Mouse (Mus musculus): Measurements from ENCODE around the gene Tmprss3.

The Tmprss3 gene

DNA sequence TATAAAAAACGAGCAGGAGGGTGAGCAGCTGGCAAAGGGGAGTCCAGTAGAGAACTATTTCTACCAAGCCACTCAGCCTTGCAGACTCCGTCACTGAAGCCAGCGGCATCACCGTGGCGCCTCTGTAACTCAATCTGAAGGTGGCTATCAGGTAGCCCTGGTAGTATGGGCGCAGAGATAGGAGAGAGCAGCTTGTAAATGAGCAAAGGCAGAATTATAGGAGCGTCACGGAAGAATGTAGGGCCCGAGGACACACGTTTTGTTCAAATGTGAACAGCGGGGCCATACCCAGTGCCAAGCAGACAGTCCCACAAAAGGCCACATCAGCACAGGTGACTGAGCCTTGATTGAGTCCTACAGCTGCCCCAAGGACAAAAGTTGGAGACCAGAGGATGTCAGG is at the start of gene Tmprss3:
Gene Tmprss3 (minus strand): TSS at position 101 of the 400 bp plus-strand sequence.
- DNase-seq, result no peak

DNA sequence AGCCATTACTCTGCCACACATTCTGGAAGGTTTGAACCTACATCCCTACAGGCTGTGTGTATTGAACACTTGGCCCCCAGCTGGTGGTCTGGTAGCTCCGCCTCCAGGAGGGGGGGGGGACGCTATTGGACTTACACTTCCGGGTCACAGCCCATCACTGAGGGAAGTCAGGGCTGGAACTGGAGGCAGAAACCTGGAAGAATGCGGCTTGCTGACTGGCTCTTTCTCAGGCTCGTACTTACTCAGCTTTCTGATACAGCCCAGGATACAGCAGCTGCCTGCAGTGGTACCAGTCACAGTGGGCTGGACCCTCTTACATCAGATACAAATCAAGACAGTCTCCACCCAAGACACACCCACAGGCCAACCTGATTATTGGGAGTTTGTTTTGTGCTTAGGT is 48.4 kb upstream of the Tmprss3 start:
- DNase-seq, result no peak

DNA sequence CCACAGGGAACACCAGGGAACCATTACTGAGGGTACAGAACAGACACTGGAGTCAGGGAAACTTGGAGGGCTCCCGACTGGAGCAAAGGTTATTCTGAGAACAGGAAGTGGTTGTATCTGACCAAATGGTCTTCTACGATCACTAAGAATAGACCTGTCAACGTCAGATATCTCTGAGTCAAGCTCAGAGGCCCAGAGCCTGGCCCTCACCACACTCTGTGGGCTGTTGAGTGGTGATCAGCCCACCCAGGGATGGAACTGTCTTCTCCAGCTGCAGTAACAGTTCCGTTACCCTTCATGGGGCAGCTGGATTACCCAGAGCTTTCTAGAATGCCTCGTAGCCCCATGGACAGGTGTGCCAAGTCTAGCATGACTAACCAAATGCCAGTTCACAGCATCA is 46.5 kb upstream of the Tmprss3 start:
- DNase-seq, result no peak

DNA sequence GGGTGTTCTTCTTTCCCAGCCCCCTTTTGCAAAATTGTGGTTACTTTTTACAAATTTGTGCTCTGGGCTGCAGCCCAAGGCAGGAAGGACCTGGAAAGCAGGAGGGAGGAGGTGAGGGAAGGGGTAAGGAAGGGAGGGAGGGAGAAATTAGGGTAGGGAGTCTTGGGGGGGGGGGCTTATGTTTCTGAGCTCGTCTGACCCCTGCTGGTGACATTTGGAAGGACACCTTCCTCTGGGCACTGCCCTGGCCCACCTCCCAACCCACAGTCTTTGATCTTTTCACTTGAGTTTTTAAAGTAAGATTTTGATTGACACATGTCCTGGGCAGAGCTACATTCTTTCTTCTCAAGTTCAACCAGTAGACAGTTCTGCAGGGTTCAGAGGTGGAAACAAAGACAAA is 44.0 kb upstream of the Tmprss3 start:
- peak; percentile 51 to 57 for DNase-seq

DNA sequence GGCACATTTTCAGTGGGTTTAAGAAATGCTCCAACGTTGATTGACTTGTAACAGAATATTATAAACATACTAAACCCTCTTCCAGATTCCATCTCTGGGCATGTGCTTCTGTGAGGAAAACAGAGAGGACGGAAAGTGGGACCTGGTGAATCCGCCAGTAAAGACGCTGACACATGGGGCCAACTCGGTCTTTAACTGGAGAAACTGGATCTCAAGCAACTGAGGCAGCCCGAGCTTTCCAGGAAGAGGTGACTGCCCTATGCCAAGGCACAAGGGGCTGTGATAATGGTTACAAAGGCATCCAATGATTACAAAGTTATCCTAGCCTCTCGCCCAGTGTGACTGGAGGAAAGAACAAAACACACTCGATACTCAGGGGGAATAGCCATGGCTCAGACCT is 42.4 kb upstream of the Tmprss3 start:
- no peak for DNase-seq

DNA sequence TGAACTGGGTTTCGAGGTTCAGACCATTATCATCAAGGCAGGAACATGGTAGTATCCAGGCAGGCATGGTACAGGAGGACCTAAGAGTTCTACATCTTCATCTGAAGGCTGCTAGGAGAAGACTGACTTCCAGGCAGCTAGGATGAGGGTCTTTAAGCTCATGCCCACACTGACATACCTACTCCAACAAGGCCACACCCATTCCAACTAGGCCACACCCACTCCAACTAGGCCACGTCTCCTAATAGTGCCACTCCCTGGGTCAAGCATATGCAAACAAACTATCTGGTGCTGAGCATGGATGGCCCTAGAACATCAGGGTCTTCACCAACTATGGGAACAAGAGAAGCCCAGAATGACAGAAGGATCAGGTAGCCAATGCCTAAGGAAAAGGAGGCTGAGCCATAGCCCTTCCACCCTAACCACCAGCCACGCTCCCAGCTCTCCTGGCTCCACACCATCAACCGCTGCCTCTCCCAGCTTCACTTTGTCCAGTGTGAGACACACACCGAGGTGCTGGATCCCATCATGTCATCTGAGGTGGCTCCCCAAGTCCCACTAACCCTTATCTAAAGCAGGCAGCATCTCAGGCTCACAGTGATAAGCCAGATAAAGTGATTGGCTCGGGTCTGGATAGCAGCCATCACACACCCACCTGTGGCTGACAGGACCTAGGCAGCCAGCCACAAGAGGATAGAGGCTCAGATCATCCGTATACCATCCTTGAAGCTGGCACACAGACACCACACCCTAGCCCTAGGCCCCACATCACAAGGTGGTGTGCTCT is 39.6 kb upstream of the Tmprss3 start:
- DNase-seq, result no peak

DNA sequence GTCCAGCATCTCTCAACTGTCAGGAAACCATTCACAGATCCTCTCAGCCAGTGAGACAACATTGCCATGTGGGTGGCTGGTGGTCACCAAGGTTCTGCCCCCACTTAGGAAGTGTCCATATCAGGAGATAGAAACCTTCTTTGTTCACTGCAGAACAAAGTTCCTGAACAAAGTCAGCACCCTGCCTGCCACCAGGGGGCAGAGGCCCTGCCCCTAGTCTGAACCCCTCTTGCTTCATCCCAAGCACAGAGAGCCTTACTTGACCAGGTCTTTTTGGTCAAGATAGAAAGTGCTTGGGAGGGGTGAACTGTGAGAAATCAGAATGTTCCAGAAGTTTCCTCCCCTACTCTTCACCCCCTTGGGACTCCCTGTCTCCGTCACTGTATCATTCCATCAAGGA is 37.1 kb upstream of the Tmprss3 start:
- DNase-seq, result no peak

DNA sequence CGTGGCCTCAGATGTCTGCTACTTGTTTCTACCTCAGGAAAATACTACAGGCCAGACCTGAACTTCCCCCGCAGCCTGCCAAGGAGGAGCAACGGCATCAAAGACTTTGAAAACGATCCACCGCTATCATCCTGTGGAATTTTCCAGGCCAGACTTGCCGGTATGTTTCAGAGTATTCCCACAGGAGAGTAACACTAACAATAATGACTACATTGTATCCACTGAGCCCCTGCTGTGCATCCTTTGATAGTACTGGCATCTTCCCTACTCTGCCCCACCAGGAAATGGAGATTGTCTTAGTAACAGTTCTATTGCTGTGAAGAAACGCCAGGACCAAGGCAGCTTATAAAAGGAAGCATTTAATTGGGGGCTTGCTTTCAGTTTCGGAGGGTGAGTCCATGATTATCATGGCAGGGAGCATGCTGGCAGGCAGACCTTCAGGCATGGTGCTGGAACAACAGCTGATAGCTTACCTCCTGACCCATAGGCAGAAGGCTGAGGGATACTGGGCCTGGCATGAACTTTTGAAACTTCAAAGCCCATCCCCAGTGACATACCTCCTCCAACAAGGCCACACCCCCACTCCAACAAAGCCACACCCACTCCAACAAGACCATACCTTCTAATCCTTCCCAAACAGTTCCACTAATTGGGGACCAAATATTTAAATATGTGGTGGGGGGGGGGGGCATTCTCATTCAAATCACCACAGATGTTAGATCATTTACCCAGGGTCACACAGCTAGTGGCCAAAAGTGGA is 33.7 kb upstream of the Tmprss3 start:
- no peak for DNase-seq

DNA sequence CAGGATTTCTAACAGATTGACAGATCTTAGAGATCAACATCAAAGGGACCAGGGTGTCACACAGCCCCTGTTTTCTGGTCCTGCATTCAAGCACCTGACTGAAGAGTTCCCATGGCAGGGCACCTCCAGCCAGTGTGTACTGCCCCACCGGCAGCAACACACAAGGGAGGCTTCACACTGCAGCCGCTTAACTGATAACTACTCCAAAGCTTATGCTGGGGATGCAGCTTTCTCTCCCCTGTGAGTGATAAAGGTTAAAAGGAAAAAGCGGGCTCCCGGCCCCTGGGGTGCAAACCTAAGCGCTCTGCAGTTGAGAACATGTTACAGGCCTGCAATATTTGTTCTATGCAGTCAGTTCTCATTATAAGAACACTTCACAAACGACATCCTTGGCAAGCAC is 33.0 kb upstream of the Tmprss3 start:
- DNase-seq, result no peak

DNA sequence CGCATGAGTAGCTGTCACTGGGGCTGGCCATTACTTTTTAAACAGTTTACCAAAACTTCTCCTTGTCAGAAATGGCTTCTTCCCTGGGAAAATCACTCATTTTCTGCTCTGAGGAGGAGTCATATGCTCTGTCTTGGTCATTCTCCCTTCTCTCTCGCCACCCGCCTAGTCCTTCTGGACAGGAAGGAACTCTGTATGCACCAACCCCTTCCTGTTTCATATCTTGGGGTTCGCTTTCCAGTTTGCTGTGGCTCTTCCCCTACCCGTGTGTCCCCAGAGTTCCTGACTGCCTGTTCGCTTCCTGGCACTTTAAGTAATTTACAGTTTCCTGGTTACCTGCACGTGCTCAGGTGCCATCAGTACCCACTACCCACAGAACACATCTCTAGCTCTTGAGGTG is 28.2 kb upstream of the Tmprss3 start:
- DNase-seq, result no peak

DNA sequence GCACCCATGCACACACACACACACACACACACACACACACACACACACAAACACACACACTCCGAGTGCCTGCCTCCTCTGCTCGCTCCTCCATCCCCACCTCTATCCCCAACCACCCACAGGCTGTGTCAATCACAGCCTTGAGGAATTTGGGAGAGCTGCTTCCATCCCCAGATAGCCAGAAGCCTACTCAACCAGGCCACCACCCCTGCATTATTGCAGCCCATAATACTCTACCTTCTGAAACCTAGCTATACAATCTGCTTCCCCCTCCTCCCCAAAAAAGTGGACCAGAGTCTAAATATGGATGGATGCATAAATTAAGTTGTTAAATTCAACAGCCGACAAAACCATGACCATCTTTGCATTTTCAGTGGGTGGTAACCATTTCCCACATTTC is 27.6 kb upstream of the Tmprss3 start:
- no peak for DNase-seq

DNA sequence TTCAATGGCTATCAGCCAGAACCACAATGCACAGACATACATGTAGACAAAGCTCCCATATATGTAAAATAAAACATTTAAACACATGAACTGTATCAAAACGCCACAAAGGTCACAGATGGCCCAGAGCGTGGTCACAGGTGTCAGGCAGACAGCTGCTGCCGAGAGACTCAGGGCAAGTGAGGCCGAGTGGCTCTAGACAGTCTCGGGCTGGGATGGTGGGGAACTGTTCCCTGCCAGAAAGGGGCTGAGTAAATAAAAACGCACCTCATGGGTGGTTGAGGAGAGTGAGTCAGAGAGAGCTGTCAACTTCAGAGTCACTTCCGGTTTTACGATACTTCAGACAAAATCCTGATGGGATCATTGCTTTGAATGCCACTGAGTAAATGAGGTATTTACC is 25.8 kb upstream of the Tmprss3 start:
- no peak for DNase-seq

DNA sequence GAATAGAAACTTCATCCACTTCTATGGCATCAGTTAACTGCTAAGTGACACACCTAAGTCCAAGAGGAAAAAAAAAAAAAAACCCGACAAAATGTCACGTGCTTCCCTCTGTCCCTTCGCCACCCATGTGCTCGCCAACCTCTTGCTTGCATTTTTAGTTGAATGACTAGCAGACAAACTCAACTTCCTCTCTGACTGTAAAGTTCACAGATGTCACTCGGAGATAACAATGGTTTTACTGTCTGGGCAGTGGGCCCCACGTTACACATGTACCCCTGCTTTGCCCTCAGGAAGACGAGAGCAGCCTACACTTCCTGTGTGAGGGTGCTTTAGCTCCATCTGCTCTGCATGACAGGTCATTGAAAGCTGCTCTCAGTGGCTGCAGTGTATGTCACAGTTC is 25.1 kb upstream of the Tmprss3 start:
- peak in 1 of 2 experiments; percentile 15 for DNase-seq

DNA sequence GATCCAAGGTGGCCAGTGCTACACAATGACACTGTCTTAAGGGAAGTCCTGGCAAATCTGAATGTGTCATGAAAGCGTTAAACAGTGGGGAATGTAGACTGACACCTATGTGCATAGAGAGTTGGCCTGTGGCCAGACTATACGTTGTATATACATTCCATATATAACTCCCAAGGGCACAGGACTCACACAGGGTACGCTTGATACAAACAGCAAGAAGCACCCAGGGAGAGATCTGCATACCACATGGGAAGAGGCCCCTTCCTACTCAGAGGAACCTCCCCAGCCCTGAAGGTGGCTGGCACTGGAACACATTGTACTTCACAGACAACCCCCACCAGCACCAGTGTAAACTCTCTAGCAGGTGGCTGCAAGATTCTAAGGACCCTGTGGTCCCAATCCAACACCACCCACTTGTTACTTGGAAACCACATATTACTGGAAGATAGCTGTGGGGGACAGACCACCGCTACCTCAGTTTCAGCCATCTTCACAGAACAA is 24.1 kb upstream of the Tmprss3 start:
- DNase-seq, result no peak

DNA sequence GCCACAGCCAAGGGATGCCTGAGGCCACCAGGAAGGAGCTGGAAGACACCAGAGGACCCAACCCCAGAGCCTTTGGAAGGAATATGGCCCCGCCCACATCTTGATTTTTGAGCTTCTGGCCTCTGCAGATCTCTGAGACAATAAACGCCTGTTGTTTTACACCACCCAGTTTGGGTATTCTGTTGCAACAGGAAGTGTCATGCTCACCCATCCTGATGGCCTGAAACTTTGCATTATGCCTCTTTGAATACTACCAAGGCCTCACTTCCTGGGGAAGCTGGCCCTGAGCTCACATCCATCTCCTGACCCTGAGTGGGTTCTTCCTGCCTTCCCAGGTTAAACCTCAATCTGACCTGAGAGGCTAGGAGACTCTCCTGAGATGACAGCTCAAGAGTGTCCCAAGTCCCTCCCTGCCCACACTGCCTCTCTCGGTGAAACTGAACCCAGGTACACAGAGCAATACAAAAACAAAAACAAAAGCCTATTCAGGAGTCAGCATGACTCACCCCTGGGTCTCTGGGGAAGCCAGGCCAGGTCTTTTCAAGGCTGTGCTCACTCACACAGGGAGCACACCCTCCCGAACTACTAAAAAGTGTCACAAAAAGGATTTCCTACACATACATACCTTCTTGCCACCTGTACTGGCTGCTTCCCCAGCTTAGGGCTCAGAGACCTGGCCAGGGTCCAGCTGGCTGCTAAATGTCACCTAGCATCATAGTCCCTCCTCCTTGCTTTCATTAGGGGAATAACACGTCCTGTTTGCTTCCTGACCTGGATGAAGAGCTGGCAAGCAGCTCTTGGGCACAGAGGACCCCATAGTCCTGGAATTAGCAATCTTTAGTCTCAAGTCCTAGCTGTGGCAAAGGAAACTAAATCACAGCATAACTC is 17.5 kb upstream of the Tmprss3 start:
- DNase-seq, result peak; percentile 39 to 55

DNA sequence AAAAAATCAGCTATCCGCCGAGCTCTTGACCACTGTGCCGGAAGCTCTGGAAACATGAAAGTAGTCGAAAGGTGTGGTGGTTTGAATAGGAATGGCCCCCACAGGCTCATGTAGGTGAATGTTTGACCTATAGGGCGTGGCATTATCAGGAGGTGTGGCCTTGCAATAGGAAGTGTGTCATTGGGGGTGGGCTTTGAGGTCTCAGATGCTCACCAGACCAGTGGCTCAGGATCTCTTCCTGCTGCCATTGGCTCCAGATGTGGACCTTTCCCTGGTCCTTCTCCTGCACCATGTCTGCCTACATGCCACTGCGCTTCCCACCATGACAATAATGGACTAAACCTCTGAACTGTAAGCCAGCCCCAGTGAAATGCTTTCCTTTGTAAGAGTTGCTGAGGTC is 13.1 kb upstream of the Tmprss3 start:
- no peak for DNase-seq

DNA sequence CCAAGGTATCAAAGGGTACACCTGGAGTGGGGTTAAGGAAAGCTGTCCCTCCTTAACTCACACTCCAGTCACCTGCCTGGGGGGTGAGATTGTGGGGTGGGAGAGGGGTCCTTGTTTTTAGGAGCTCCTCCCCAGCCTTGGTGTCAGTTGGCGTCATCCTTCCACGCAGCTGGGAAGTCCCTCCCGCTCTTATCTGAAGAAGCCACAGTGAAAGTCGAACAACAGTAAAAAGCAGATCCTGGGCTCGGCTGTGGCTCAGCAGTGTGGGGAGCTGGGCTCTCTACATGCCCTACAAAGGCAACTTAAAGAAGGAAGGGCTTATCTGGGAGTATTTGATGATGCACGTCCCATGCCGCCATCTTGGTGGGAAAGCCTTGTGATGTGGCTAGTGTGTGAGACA is 11.5 kb upstream of the Tmprss3 start:
- DNase-seq, result no peak

DNA sequence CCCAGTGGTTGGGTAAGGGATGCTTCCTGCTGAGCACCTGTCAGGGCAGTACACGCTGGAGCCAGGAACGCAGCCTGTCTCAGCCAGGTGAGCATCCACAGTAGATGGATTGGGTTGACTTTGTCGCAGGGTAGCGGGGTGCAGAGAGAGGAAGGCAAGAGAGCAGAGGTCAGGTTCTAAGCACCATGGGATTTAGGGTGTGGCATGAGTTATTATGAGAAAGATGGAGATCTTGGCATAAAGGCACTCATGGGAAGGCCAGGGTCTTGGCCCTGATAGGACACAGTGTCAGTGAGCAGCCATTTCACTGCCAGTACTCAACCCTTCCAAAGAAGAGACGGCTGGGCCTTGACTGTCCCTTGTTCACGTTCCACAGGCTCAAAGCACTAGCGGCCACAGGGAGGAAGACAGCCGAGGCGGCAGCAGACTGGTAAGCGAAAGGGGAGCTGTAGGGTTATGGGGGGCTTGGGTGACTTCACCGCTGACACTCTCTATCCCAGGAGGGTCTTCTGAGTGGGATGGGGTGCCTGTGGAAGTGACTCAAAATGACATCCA is 10.7 kb upstream of the Tmprss3 start:
- DNase-seq, result no peak

DNA sequence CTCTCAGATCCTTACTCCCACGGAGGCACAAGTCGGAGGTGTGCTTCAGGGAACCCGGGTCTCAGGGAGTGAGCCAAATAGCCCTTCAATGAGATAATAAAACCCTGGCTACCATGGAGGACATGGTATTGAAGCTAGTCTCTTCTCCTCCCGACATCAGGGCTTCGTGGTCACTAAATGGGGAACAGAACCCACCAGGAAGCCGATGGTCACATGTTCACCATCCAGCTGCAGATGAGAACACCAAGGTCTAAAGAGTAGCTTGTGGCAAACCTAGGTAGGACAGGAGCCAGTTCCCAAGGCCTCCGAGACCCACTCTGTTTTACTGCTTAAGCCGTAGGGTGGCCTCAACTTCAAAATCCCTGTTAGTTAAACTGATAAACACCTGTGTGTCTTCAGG is 9.9 kb upstream of the Tmprss3 start:
- no peak for DNase-seq

DNA sequence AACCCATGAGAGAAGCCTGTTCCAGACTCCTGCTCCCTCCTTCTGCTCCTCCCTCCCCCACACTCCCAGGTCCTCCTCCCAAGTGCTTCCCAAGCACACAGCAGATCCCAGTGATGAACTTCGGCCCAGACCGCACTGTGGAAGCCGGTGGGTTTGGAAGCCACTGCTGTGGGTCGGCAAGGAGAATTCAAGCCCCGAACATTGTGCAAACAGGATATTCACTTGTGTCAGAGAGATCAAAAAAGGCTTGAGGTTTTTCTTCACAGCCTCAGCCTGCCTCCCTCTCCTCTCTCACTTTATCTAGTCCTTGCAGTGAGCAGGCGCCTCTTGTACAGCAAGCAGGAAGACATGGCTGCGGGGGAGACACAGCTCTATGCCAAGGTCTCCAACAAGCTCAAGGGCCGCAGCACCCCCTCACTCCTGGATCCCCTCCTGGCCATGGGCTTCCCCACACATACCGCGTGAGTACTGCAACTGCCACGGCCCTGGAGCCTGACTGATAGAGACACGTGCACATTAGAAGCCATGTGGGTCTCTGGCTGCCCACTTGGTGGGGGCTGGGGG is 9.1 kb upstream of the Tmprss3 start, which contains the start of gene Ubash3a:
Gene Ubash3a (plus strand): TSS at position 103 of the 564 bp plus-strand sequence.
- peak in 1 of 2 experiments; percentile 32 for DNase-seq

DNA sequence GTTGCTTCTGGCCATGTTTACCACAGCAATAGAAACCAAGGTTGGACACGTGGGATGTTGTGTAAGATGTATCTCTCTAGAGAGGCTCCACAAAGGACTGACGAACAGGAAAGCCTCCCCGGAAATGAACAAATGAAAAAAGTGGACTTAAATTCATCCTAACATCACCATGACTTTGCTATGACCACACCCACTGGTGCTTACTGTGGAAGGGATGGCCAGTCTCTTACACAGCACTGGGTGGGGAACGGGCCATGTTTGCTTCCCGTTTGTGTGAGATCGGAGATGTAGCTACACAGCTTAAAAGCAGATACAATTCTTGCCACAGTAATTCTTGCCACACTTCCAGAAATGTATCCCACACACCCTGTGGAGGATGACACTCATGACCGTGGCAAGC is 2.5 kb downstream of the Tmprss3 start:
- no peak for DNase-seq

DNA sequence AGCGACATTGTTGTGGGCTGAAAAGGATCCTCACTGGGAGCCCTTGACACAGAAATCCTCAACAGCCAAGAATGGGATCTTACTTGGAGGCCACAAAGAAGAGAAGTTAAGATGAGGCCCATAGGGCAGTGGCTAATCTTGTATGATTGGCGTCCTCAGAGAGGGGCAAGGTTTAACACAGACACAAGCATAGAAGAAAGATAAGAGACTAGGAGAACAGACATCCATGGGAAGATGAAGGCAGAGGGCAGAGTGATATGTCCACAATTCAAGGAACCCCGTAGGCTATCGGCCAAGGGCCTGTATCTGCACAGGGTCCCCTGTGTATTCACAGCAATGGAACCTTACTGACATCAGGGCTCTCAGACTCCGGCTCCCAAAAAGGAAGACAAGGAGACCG is 3.6 kb downstream of the Tmprss3 start:
- no peak for DNase-seq

Measured in kidney, postnatal 4 days (tissue).